ENCODE assay signal across 10 mouse cellular contexts in the genomic region with DNA sequence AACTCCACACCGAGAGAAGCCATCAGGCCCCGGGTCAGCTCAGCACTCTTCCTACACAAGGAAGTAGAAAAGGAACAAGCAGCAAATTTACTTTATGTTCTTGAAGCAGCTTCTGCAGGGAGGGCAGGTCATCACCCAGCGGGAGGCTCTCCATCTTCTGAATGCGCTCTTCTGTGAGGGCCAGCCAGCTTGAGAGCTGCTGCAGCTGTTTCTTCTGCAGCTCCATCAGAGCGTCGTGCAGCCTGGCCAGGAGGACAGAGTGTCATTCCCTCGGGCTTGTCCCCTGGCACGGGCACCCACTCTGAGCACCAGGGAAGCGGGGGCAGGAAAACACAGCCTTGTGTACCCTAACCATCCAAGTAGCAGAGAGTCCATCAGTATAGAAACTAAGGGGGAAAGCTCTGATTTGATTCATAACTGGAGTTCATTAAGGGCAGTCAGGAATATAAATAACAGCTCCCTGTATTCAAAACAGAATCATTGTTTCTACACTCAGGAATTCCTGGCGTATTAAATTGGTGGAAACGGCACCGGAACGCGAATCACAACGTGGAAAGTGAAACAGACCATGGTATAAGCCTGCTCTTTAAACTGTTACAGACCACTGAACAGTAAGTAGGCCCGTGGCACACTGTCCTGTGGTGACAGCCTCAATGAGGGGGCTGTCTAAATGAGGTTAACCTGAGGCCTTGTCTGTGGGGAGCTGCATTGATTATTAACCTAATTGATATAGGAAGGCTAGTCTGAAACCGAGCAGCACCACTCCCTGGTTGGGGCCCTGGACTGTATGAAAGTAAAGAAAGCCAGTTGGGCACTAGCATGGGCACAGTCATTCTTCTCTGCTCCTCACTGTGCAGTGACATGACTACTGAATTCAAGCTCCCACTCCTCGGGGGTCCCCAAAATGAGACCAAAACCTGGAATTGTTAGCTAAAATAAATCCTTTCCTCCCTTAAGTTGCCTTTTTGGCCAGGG.
DNase-seq lines count a peak whose midpoint lies in the region; ATAC-seq and TF ChIP-seq lines count a peak whose summit lies in the region.
"Had no signal": no experiment of that assay in that cellular context is flagged by ENCODE, and none has a peak within 500 bp of the region (broad histone marks: within the 10 kb centered on the region; RNA-seq: fewer than 3 reads in every experiment).

No protein-coding gene starts in this region.

- WGBS in heart, adult 2 months, result 60% methylated on average over 18 of the region's 18 CpGs
- 50% methylated on average over 18 of the region's 18 CpGs for WGBS in embryonic facial prominence, embryonic 15.5 days
- 77% methylated on average over 18 of the region's 18 CpGs for WGBS in forebrain, embryonic 10.5 days

- H3K27ac ChIP-seq in heart, adult 2 months, result peak overlapping the region; percentile 65
- H3K27ac ChIP-seq in embryonic facial prominence, embryonic 15.5 days (replicated peaks), result 0 out of 2 replicates have a peak overlapping the region, but pooled peaks have one; percentile 30
- no peak overlapping the region; the same call in 1 of the 2 replicates for H3K27ac ChIP-seq in forebrain, embryonic 10.5 days
- H3K27ac ChIP-seq: limb, embryonic 13.5 days had no signal

- 0 out of 2 replicates have a peak, but pooled peaks cover 4% of the 10 kb centered on the region for H3K9me3 ChIP-seq in embryonic facial prominence, embryonic 15.5 days (replicated peaks)
- H3K9me3 ChIP-seq in forebrain, embryonic 10.5 days, result no peaks in the 10 kb centered on the region; the same call in 1 of the 2 replicates

- no peaks in the 10 kb centered on the region for H3K27me3 ChIP-seq in heart, adult 2 months (ENCODE audit: control insufficient read depth, insufficient read depth, low read length)
- no peaks in the 10 kb centered on the region for H3K27me3 ChIP-seq in embryonic facial prominence, embryonic 15.5 days
- no peaks in the 10 kb centered on the region for H3K27me3 ChIP-seq in forebrain, embryonic 10.5 days (ENCODE audit: poor library complexity, severe bottlenecking)
- H3K27me3 ChIP-seq: limb, embryonic 13.5 days had no signal

- peaks cover 22% of the 10 kb centered on the region for H3K36me3 ChIP-seq in heart, adult 2 months (ENCODE audit: control insufficient read depth, insufficient read depth, low read length)
- peaks cover 43% of the 10 kb centered on the region for H3K36me3 ChIP-seq in embryonic facial prominence, embryonic 15.5 days
- peaks cover 55% of the 10 kb centered on the region for H3K36me3 ChIP-seq in forebrain, embryonic 10.5 days (replicated peaks)

- 0 out of 2 replicates have a peak overlapping the region, but pooled peaks have one; percentile 5 for H3K4me3 ChIP-seq in heart, adult 2 months
- H3K4me3 ChIP-seq in embryonic facial prominence, embryonic 15.5 days (replicated peaks), result no peak overlapping the region
- H3K4me3 ChIP-seq in forebrain, embryonic 10.5 days, result no peak overlapping the region
- H3K4me3 ChIP-seq: limb, embryonic 13.5 days had no signal

- no peak for ATAC-seq in embryonic facial prominence, embryonic 15.5 days (ENCODE audit: insufficient number of reproducible peaks, low FRiP score, low TSS enrichment, low read depth)
- ATAC-seq in megakaryocyte, adult 5-6 weeks (ENCODE audit: poor library complexity, severe bottlenecking), result no peak

- no peaks in the 10 kb centered on the region for H3K79me2 ChIP-seq in heart, adult 2 months (replicated peaks; ENCODE audit: control insufficient read depth, insufficient read depth, low read length)

- 0 out of 2 replicates have a peak, but pooled peaks have one; percentile 5 for TF ChIP-seq EP300 in heart, adult 2 months (IDR thresholded peaks at IDR 0.05; ENCODE audit: insufficient read depth, low read depth, low read length)

- TF ChIP-seq CTCF in heart, adult 2 months (IDR thresholded peaks at IDR 0.05), result no peak

- no peak overlapping the region for H3K9ac ChIP-seq in heart, adult 2 months (ENCODE audit: low read depth, low read length)
- no peak overlapping the region for H3K9ac ChIP-seq in embryonic facial prominence, embryonic 15.5 days
- H3K9ac ChIP-seq: limb, embryonic 13.5 days had no signal

- peak; percentile 30 to 39 for DNase-seq in heart, adult 2 months
- no peak for DNase-seq in heart, postnatal 36 days
- peak; percentile 43 to 44 for DNase-seq in kidney, adult 8-10 months
- DNase-seq in lung, postnatal 4 days, result peak; percentile 25 to 58
- DNase-seq in forebrain, embryonic 10.5 days (ENCODE audit: extremely low spot score, low spot score), result no peak
- DNase-seq in cerebellum, adult 8-10 months, result no peak
- DNase-seq: thymus, adult 18-20 months had no signal

- peaks cover 5% of the 10 kb centered on the region for H3K4me1 ChIP-seq in heart, adult 2 months (ENCODE audit: control insufficient read depth, insufficient read depth, low read length)
- peaks cover 8% of the 10 kb centered on the region for H3K4me1 ChIP-seq in embryonic facial prominence, embryonic 15.5 days
- H3K4me1 ChIP-seq in forebrain, embryonic 10.5 days, result peaks cover 9% of the 10 kb centered on the region

- intact Hi-C loops in heart, adult 2 months (cut with DNase I), result loop anchor here (5.0 kb wide), 3 partner anchors 35 to 185 kb away; no protein-coding TSS in a partner anchor
- intact Hi-C loops in heart, postnatal 36 days (cut with DNase I), result loop anchor here (2.0 to 5.0 kb wide), 3 partner anchors 75 to 185 kb away; a partner anchor contains a TSS

- TF ChIP-seq POLR2A in heart, adult 2 months (IDR thresholded peaks at IDR 0.05; ENCODE audit: insufficient read depth, low read depth, low read length), result no peak

- H3K4me2 ChIP-seq in embryonic facial prominence, embryonic 15.5 days (replicated peaks), result no peak overlapping the region
- H3K4me2 ChIP-seq: limb, embryonic 13.5 days had no signal

Comparison
In these comparisons a context has a peak if more than half of its experiments do, and no peak if none do; other contexts are left out.
1. DNase-seq: peak in heart, adult 2 months (2 of 2), kidney, adult 8-10 months (2 of 2) and lung, postnatal 4 days (2 of 2); none in heart, postnatal 36 days (0 of 2), forebrain, embryonic 10.5 days (single experiment) and cerebellum, adult 8-10 months (single experiment).